Mouse (Mus musculus): Measurements from ENCODE around the gene Hexim1. TPM values are rescaled to one million over a fixed set of nuclear protein-coding genes. Genes with fewer than 3 reads are reported as not detected.

Hexim1 gene
- polyA plus RNA-seq, 1 experiment: 5.8 TPM

- no peak overlapping the region for H3K27ac ChIP-seq (ENCODE audit: control insufficient read depth, insufficient read depth, low read depth, low read length)
- no peaks in the 10 kb centered on the region for H3K27me3 ChIP-seq (ENCODE audit: control insufficient read depth, insufficient read depth, low read length)
- H3K4me3 ChIP-seq (ENCODE audit: control insufficient read depth, low read depth, low read length): no peak overlapping the region
- H3K36me3 ChIP-seq (ENCODE audit: control insufficient read depth, insufficient read depth, low read length): no peaks in the 10 kb centered on the region
- H3K4me1 ChIP-seq (ENCODE audit: control insufficient read depth, insufficient read depth, low read length): peaks cover 11% of the 10 kb centered on the region
- no peak for TF ChIP-seq POLR2A (IDR thresholded peaks at IDR 0.05; ENCODE audit: control insufficient read depth, low read depth, low read length)
- TF ChIP-seq CTCF (IDR thresholded peaks at IDR 0.05; ENCODE audit: control insufficient read depth, insufficient read depth, insufficient replicate concordance, low read depth, low read length): no peak
Observed at GRCm38 (mm10) chr11:103160738-103161137, 44.7 kb downstream of the Hexim1 start.

- Histone ChIP-seq H3K27me3 (ENCODE audit: control insufficient read depth, insufficient read depth, low read length) (no peaks in the 10 kb centered on the region), H3K27ac (ENCODE audit: control insufficient read depth, insufficient read depth, low read depth, low read length) (no peak overlapping the region), H3K4me1 (ENCODE audit: control insufficient read depth, insufficient read depth, low read length) (peaks cover 11% of the 10 kb centered on the region), H3K36me3 (ENCODE audit: control insufficient read depth, insufficient read depth, low read length) (no peaks in the 10 kb centered on the region), H3K4me3 (ENCODE audit: control insufficient read depth, low read depth, low read length) (no peak overlapping the region)
- TF ChIP-seq POLR2A (IDR thresholded peaks at IDR 0.05; ENCODE audit: control insufficient read depth, low read depth, low read length) (no peak), CTCF (IDR thresholded peaks at IDR 0.05; ENCODE audit: control insufficient read depth, insufficient read depth, insufficient replicate concordance, low read depth, low read length) (no peak)
Observed at GRCm38 (mm10) chr11:103161449-103161848, 45.4 kb downstream of the Hexim1 start.

GRCm38 (mm10) chr11:103162132-103162531 lies 46.1 kb downstream of the Hexim1 start:
- peaks cover 11% of the 10 kb centered on the region for H3K4me1 ChIP-seq (ENCODE audit: control insufficient read depth, insufficient read depth, low read length)
- no peak overlapping the region for H3K4me3 ChIP-seq (ENCODE audit: control insufficient read depth, low read depth, low read length)
- no peaks in the 10 kb centered on the region for H3K36me3 ChIP-seq (ENCODE audit: control insufficient read depth, insufficient read depth, low read length)
- H3K27me3 ChIP-seq (ENCODE audit: control insufficient read depth, insufficient read depth, low read length): no peaks in the 10 kb centered on the region
- no peak overlapping the region for H3K27ac ChIP-seq (ENCODE audit: control insufficient read depth, insufficient read depth, low read depth, low read length)
- TF ChIP-seq CTCF (IDR thresholded peaks at IDR 0.05; ENCODE audit: control insufficient read depth, insufficient read depth, insufficient replicate concordance, low read depth, low read length) (peak; percentile 16; the same call in 1 of the 2 replicates), POLR2A (IDR thresholded peaks at IDR 0.05; ENCODE audit: control insufficient read depth, low read depth, low read length) (no peak)

GRCm38 (mm10) chr11:103164391-103164790 lies 48.4 kb downstream of the Hexim1 start:
- Histone ChIP-seq H3K36me3 (ENCODE audit: control insufficient read depth, insufficient read depth, low read length) (no peaks in the 10 kb centered on the region), H3K27ac (ENCODE audit: control insufficient read depth, insufficient read depth, low read depth, low read length) (no peak overlapping the region), H3K4me3 (ENCODE audit: control insufficient read depth, low read depth, low read length) (peak overlapping the region; percentile 15; the same call in 1 of the 2 replicates), H3K4me1 (ENCODE audit: control insufficient read depth, insufficient read depth, low read length) (peaks cover 6% of the 10 kb centered on the region), H3K27me3 (ENCODE audit: control insufficient read depth, insufficient read depth, low read length) (no peaks in the 10 kb centered on the region)
- TF ChIP-seq POLR2A (IDR thresholded peaks at IDR 0.05; ENCODE audit: control insufficient read depth, low read depth, low read length) (no peak), CTCF (IDR thresholded peaks at IDR 0.05; ENCODE audit: control insufficient read depth, insufficient read depth, insufficient replicate concordance, low read depth, low read length) (no peak)

- H3K27me3 ChIP-seq (ENCODE audit: control insufficient read depth, insufficient read depth, low read length): no peaks in the 10 kb centered on the region
- no peak overlapping the region for H3K27ac ChIP-seq (ENCODE audit: control insufficient read depth, insufficient read depth, low read depth, low read length)
- TF ChIP-seq CTCF (IDR thresholded peaks at IDR 0.05; ENCODE audit: control insufficient read depth, insufficient read depth, insufficient replicate concordance, low read depth, low read length) (peak; percentile 87; the same call in 1 of the 2 replicates), POLR2A (IDR thresholded peaks at IDR 0.05; ENCODE audit: control insufficient read depth, low read depth, low read length) (no peak)
- no peak overlapping the region for H3K4me3 ChIP-seq (ENCODE audit: control insufficient read depth, low read depth, low read length)
- peaks cover 7% of the 10 kb centered on the region; the same call in 1 of the 2 replicates for H3K4me1 ChIP-seq (ENCODE audit: control insufficient read depth, insufficient read depth, low read length)
- no peaks in the 10 kb centered on the region for H3K36me3 ChIP-seq (ENCODE audit: control insufficient read depth, insufficient read depth, low read length)
Observed at GRCm38 (mm10) chr11:103168690-103169390, 52.8 kb downstream of the Hexim1 start.

Other genes starting within 250 kb of the Hexim1 start
- gene Eftud2, start 235.2 kb upstream of the Hexim1 start, polyA plus RNA-seq (2012; rRNA removed): 72.5 and 83.8 TPM in 2 replicates
- 19.8 and 22.9 TPM in 2 replicates for gene Ccdc103, start 235.0 kb upstream of the Hexim1 start, polyA plus RNA-seq (2012; rRNA removed)
- gene Fam187a, start 231.1 kb upstream of the Hexim1 start, polyA plus RNA-seq (2012; rRNA removed): 18.7 and 19.2 TPM in 2 replicates
- 0.32 and 0.62 TPM in 2 replicates for gene Gfap, start 215.3 kb upstream of the Hexim1 start, polyA plus RNA-seq (2012; rRNA removed)
- 25.9 and 26.7 TPM in 2 replicates for gene Kif18b, start 191.1 kb upstream of the Hexim1 start, polyA plus RNA-seq (2012; rRNA removed)
- 0.77 and 0.80 TPM in 2 replicates for gene C1ql1, start 169.5 kb upstream of the Hexim1 start, polyA plus RNA-seq (2012; rRNA removed)
- gene Nmt1, start 88.0 kb upstream of the Hexim1 start, polyA plus RNA-seq (2012; rRNA removed): 97.3 and 100 TPM in 2 replicates
- gene Dcakd, start 87.9 kb upstream of the Hexim1 start, polyA plus RNA-seq (2012; rRNA removed): 24.0 and 26.8 TPM in 2 replicates
- gene Plcd3, start 14.6 kb upstream of the Hexim1 start, polyA plus RNA-seq (2012; rRNA removed): 4.9 and 5.5 TPM in 2 replicates
- gene Acbd4, start 14.5 kb upstream of the Hexim1 start, polyA plus RNA-seq (2012; rRNA removed): 5.7 and 7.2 TPM in 2 replicates
- gene Hexim2, start 16.2 kb downstream of the Hexim1 start, polyA plus RNA-seq (2012; rRNA removed): 38.8 and 53.8 TPM in 2 replicates
- 18.4 and 21.6 TPM in 2 replicates for gene Fmnl1, start 54.9 kb downstream of the Hexim1 start, polyA plus RNA-seq (2012; rRNA removed)
- 451 and 466 TPM in 2 replicates for gene 1700023F06Rik, start 92.3 kb downstream of the Hexim1 start, polyA plus RNA-seq (2012; rRNA removed)
- 142 and 168 TPM in 2 replicates for gene Spata32, start 102.2 kb downstream of the Hexim1 start, polyA plus RNA-seq (2012; rRNA removed)
- 2.4 and 5.2 TPM in 2 replicates for gene Map3k14, start 151.2 kb downstream of the Hexim1 start, polyA plus RNA-seq (2012; rRNA removed)
- gene Arhgap27, start 247.5 kb downstream of the Hexim1 start, polyA plus RNA-seq (2012; rRNA removed): 1.0 and 1.6 TPM in 2 replicates